Mouse (Mus musculus): ENCODE results near the gene Ugt2a2. TPM values are rescaled to one million over a fixed set of nuclear protein-coding genes. Genes with fewer than 3 reads are reported as not detected.

The Ugt2a2 gene
- polyA plus RNA-seq, 2 experiments: not detected

Other genes starting within 250 kb of the Ugt2a2 start
- gene Ugt2b37, start 227.5 kb downstream of the Ugt2a2 start, polyA plus RNA-seq (2012; rRNA removed): not detected in 2 replicates
- not detected in 2 replicates for gene Ugt2b37, start 227.5 kb downstream of the Ugt2a2 start, polyA plus RNA-seq (2014; fragmentation: Nextera tagmentation; extraction: Ambion mirVana)
- gene Ugt2a3, start 145.1 kb downstream of the Ugt2a2 start, polyA plus RNA-seq (2012; rRNA removed): not detected in 2 replicates
- gene Ugt2a3, start 145.1 kb downstream of the Ugt2a2 start, polyA plus RNA-seq (2014; fragmentation: Nextera tagmentation; extraction: Ambion mirVana): not detected in 2 replicates
- gene Ugt2b38, start 58.1 kb downstream of the Ugt2a2 start, polyA plus RNA-seq (2012; rRNA removed): not detected in 2 replicates
- gene Ugt2b38, start 58.1 kb downstream of the Ugt2a2 start, polyA plus RNA-seq (2014; fragmentation: Nextera tagmentation; extraction: Ambion mirVana): not detected in 2 replicates
- not detected in 2 replicates for gene Gm43638, start 4.5 kb upstream of the Ugt2a2 start, polyA plus RNA-seq (2012; rRNA removed)
- not detected in 2 replicates for gene Gm43638, start 4.5 kb upstream of the Ugt2a2 start, polyA plus RNA-seq (2014; fragmentation: Nextera tagmentation; extraction: Ambion mirVana)
- not detected in 2 replicates for gene Ugt2a1, start 8.6 kb upstream of the Ugt2a2 start, polyA plus RNA-seq (2012; rRNA removed)
- not detected in 2 replicates for gene Ugt2a1, start 8.6 kb upstream of the Ugt2a2 start, polyA plus RNA-seq (2014; fragmentation: Nextera tagmentation; extraction: Ambion mirVana)
- 0.29 and 0.45 TPM in 2 replicates for gene Sult1b1, start 55.9 kb upstream of the Ugt2a2 start, polyA plus RNA-seq (2012; rRNA removed)
- 0.96 and 1.1 TPM in 2 replicates for gene Sult1b1, start 55.9 kb upstream of the Ugt2a2 start, polyA plus RNA-seq (2014; fragmentation: Nextera tagmentation; extraction: Ambion mirVana)
- 0.87 and 1.2 TPM in 2 replicates for gene Sult1d1, start 86.8 kb upstream of the Ugt2a2 start, polyA plus RNA-seq (2012; rRNA removed)
- gene Sult1d1, start 86.8 kb upstream of the Ugt2a2 start, polyA plus RNA-seq (2014; fragmentation: Nextera tagmentation; extraction: Ambion mirVana): 2.1 and 2.9 TPM in 2 replicates
- gene Sult1e1, start 109.3 kb upstream of the Ugt2a2 start, polyA plus RNA-seq (2012; rRNA removed): not detected in 2 replicates
- gene Sult1e1, start 109.3 kb upstream of the Ugt2a2 start, polyA plus RNA-seq (2014; fragmentation: Nextera tagmentation; extraction: Ambion mirVana): not detected in 2 replicates
- gene Csn1s1, start 183.9 kb upstream of the Ugt2a2 start, polyA plus RNA-seq (2012; rRNA removed): not detected in 2 replicates
- gene Csn1s1, start 183.9 kb upstream of the Ugt2a2 start, polyA plus RNA-seq (2014; fragmentation: Nextera tagmentation; extraction: Ambion mirVana): not detected in 2 replicates
- gene Csn2, start 217.4 kb upstream of the Ugt2a2 start, polyA plus RNA-seq (2012; rRNA removed): not detected in 2 replicates
- gene Csn2, start 217.4 kb upstream of the Ugt2a2 start, polyA plus RNA-seq (2014; fragmentation: Nextera tagmentation; extraction: Ambion mirVana): not detected in 2 replicates

Data from liver, embryonic 14.5 days (tissue).